Comparison of ENCODE assay signal across 30 mouse cellular contexts in the genomic region with DNA sequence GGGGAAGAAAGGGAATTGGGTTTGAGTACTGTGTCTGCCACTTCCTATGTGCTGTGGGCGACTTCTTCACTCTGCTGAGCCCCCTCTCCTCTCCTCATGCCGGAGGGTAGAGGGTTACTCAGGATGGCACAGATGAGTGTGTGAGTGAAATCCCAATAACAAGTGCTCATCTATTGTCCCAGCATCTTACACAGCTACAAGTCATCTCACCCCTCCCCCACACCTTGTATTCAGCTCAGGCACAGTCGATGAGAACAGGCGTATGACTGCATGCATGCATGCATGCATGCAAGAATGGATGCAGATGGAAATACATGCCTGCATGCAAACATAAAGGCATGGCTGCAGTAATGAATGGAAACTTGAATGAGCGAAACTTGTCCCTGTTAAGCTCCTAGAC.
DNase-seq lines count a peak whose midpoint lies in the region; ATAC-seq lines count a peak whose summit lies in the region.
"Had no signal": no experiment of that assay in that cellular context is flagged by ENCODE, and none has a peak within 500 bp of the region (broad histone marks: within the 10 kb centered on the region; RNA-seq: fewer than 3 reads in every experiment).

No protein-coding gene starts in this region.

- peaks cover 20% of the 10 kb centered on the region for H3K4me1 ChIP-seq in midbrain, embryonic 14.5 days (ENCODE audit: control insufficient read depth, insufficient read depth, low read length)
- H3K4me1 ChIP-seq in midbrain, embryonic 10.5 days: peaks cover 15% of the 10 kb centered on the region
- H3K4me1 ChIP-seq in hindbrain, embryonic 11.5 days (replicated peaks; ENCODE audit: control insufficient read depth, insufficient read depth, low read length): 0 out of 2 replicates have a peak, but pooled peaks cover 2% of the 10 kb centered on the region
- peaks cover 29% of the 10 kb centered on the region for H3K4me1 ChIP-seq in hindbrain, embryonic 14.5 days (replicated peaks; ENCODE audit: control insufficient read depth, insufficient read depth, low read length)
- H3K4me1 ChIP-seq: intestine, embryonic 15.5 days; liver, embryonic 13.5 days had no signal

- H3K9ac ChIP-seq in midbrain, embryonic 14.5 days (replicated peaks; ENCODE audit: low read length): no peak overlapping the region
- no peak overlapping the region for H3K9ac ChIP-seq in hindbrain, embryonic 11.5 days (ENCODE audit: low read depth, low read length)
- H3K9ac ChIP-seq in hindbrain, embryonic 14.5 days: no peak overlapping the region
- H3K9ac ChIP-seq: embryonic facial prominence, embryonic 12.5 days; heart, embryonic 12.5 days; intestine, embryonic 15.5 days; limb, embryonic 15.5 days; liver, embryonic 13.5 days had no signal

- peak; percentile 66 for DNase-seq in midbrain, embryonic 14.5 days
- DNase-seq in midbrain, embryonic 10.5 days (ENCODE audit: low spot score): no peak
- DNase-seq in hindbrain, embryonic 11.5 days (ENCODE audit: low spot score): peak; percentile 19
- DNase-seq in hindbrain, embryonic 14.5 days (ENCODE audit: low spot score): no peak
- DNase-seq in retina, embryonic 14.5 days (ENCODE audit: low spot score): peak; percentile 27
- DNase-seq in left cerebral cortex, adult 11 months (ENCODE audit: low spot score): no peak
- no peak for DNase-seq in adrenal gland, postnatal 14 days
- DNase-seq: adrenal gland, adult 8-10 months; B cell, adult 2 months; cerebellum, adult 11 months; cerebellum, adult 9-10 months; embryo, embryonic 11 days; gastrocnemius, postnatal 36 days; heart, adult 2 months; kidney, adult 2 months; kidney, postnatal 4 days; liver, embryonic 13.5 days; lung, adult 18-20 months; right cerebral cortex, postnatal 4 days; thymus, adult 18-20 months; thymus, postnatal 36 days had no signal

- H3K9me3 ChIP-seq in midbrain, embryonic 14.5 days (ENCODE audit: control insufficient read depth, low read length): no peaks in the 10 kb centered on the region
- H3K9me3 ChIP-seq in midbrain, embryonic 10.5 days (replicated peaks): no peaks in the 10 kb centered on the region
- no peaks in the 10 kb centered on the region for H3K9me3 ChIP-seq in hindbrain, embryonic 11.5 days (ENCODE audit: control insufficient read depth, low read length)
- no peaks in the 10 kb centered on the region for H3K9me3 ChIP-seq in hindbrain, embryonic 14.5 days (ENCODE audit: control insufficient read depth, low read length)
- H3K9me3 ChIP-seq: embryonic facial prominence, embryonic 12.5 days; heart, embryonic 12.5 days; intestine, embryonic 15.5 days; limb, embryonic 10.5 days; limb, embryonic 15.5 days; liver, embryonic 13.5 days had no signal

- no peak for ATAC-seq in midbrain, embryonic 14.5 days (ENCODE audit: low FRiP score, low TSS enrichment)
- ATAC-seq in hindbrain, embryonic 11.5 days (ENCODE audit: low FRiP score): no peak
- ATAC-seq in hindbrain, embryonic 14.5 days (ENCODE audit: low FRiP score): peak; percentile 42; the same call in 1 of the 2 replicates
- ATAC-seq: intestine, embryonic 15.5 days; lung, postnatal 0 days had no signal

- WGBS in midbrain, embryonic 14.5 days: 64% methylated on average over 5 of the region's 5 CpGs
- WGBS in midbrain, embryonic 10.5 days: 87% methylated on average over 5 of the region's 5 CpGs
- 84% methylated on average over 5 of the region's 5 CpGs for WGBS in hindbrain, embryonic 11.5 days
- 46% methylated on average over 5 of the region's 5 CpGs for WGBS in hindbrain, embryonic 14.5 days

- H3K27ac ChIP-seq in midbrain, embryonic 14.5 days (replicated peaks; ENCODE audit: low read depth, low read length): no peak overlapping the region; the same call in 1 of the 2 replicates
- H3K27ac ChIP-seq in midbrain, embryonic 10.5 days (replicated peaks): no peak overlapping the region
- no peak overlapping the region for H3K27ac ChIP-seq in hindbrain, embryonic 11.5 days (ENCODE audit: low read depth, low read length)
- peak overlapping the region; percentile 69 for H3K27ac ChIP-seq in hindbrain, embryonic 14.5 days
- H3K27ac ChIP-seq: embryonic facial prominence, embryonic 12.5 days; heart, adult 2 months; intestine, embryonic 15.5 days; kidney, postnatal 0 days; limb, embryonic 15.5 days; liver, embryonic 13.5 days; macrophage; stomach, postnatal 0 days had no signal

- no peaks in the 10 kb centered on the region for H3K36me3 ChIP-seq in midbrain, embryonic 14.5 days (ENCODE audit: control insufficient read depth, insufficient read depth, low read length)
- H3K36me3 ChIP-seq in midbrain, embryonic 10.5 days: no peaks in the 10 kb centered on the region
- H3K36me3 ChIP-seq in hindbrain, embryonic 11.5 days (ENCODE audit: control insufficient read depth, insufficient read depth, low read length): no peaks in the 10 kb centered on the region
- no peaks in the 10 kb centered on the region for H3K36me3 ChIP-seq in hindbrain, embryonic 14.5 days (replicated peaks; ENCODE audit: control insufficient read depth, insufficient read depth)
- H3K36me3 ChIP-seq: embryonic facial prominence, embryonic 12.5 days; heart, embryonic 12.5 days; intestine, embryonic 15.5 days; limb, embryonic 10.5 days; limb, embryonic 15.5 days; liver, embryonic 13.5 days had no signal

- H3K4me2 ChIP-seq in midbrain, embryonic 14.5 days (ENCODE audit: low read length): no peak overlapping the region
- H3K4me2 ChIP-seq in hindbrain, embryonic 11.5 days (replicated peaks; ENCODE audit: low read depth, low read length): no peak overlapping the region
- H3K4me2 ChIP-seq in hindbrain, embryonic 14.5 days (replicated peaks): no peak overlapping the region
- H3K4me2 ChIP-seq: embryonic facial prominence, embryonic 12.5 days; heart, embryonic 12.5 days; intestine, embryonic 15.5 days; limb, embryonic 15.5 days; liver, embryonic 13.5 days had no signal

- no peak overlapping the region for H3K4me3 ChIP-seq in midbrain, embryonic 14.5 days (replicated peaks; ENCODE audit: low read depth, low read length)
- H3K4me3 ChIP-seq in midbrain, embryonic 10.5 days: no peak overlapping the region
- no peak overlapping the region for H3K4me3 ChIP-seq in hindbrain, embryonic 11.5 days (ENCODE audit: low read depth, low read length)
- H3K4me3 ChIP-seq in hindbrain, embryonic 14.5 days (replicated peaks; ENCODE audit: low read length): no peak overlapping the region
- H3K4me3 ChIP-seq: embryonic facial prominence, embryonic 12.5 days; heart, adult 2 months; heart, embryonic 12.5 days; intestine, embryonic 15.5 days; limb, embryonic 10.5 days; limb, embryonic 15.5 days; liver, embryonic 13.5 days had no signal

- H3K27me3 ChIP-seq in midbrain, embryonic 14.5 days (ENCODE audit: control insufficient read depth, insufficient read depth, low read length): no peaks in the 10 kb centered on the region; the same call in 1 of the 2 replicates
- no peaks in the 10 kb centered on the region for H3K27me3 ChIP-seq in midbrain, embryonic 10.5 days (ENCODE audit: low read depth, poor library complexity, severe bottlenecking)
- H3K27me3 ChIP-seq in hindbrain, embryonic 11.5 days (ENCODE audit: control insufficient read depth, insufficient read depth, low read length): no peaks in the 10 kb centered on the region
- H3K27me3 ChIP-seq in hindbrain, embryonic 14.5 days (ENCODE audit: control insufficient read depth, insufficient read depth, low read length): no peaks in the 10 kb centered on the region
- H3K27me3 ChIP-seq: embryonic facial prominence, embryonic 12.5 days; heart, embryonic 12.5 days; intestine, embryonic 15.5 days; limb, embryonic 15.5 days; liver, embryonic 13.5 days had no signal

Comparison
In these comparisons a context has a peak if more than half of its experiments do, and no peak if none do; other contexts are left out.
1. DNase-seq: peak in midbrain, embryonic 14.5 days (single experiment), hindbrain, embryonic 11.5 days (single experiment) and retina, embryonic 14.5 days (single experiment); none in midbrain, embryonic 10.5 days (single experiment), hindbrain, embryonic 14.5 days (single experiment), left cerebral cortex, adult 11 months (single experiment) and adrenal gland, postnatal 14 days (single experiment).